Mouse (Mus musculus): ENCODE measurements around the gene Pds5a.
A peak's percentile ranks its signal among the peaks of the same experiment; 100 is the strongest.

DNA sequence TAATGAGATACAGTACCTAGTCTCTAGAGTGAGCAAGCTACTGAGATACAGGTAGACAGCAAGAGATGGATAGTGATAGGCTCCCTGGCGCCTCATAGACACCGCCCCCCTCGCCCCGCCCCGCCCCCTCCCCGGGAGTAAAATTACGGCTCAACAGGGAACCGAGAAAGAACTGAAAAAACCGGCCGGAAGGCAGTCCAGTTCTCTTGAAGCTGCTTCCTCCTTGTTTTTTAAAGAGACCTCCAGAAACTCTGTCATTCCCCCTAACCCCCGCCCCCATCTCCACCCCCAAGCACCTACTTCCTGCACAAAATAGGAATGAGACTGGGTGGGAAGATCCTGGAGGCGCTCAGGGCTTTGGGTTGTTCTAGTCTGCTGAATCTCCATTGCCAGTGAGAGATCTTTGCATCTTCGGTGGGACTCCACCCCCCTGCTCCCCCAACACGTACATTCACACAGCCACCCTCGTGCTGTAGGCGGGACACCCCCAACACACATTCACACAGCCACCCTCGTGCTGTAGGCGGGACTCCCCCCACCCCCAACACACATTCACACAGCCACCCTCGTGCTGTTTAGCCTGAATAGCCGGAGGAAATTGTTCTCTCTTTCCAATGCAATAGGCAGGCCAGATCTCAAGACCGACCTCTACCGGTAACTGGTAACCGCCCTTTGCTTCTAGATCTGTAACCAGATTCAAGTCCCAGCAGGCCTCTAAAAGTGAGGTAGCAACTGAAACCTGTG, 26.4 kb upstream of the Pds5a start:
- peak; percentile 48; the same call in 1 of the 2 replicates for TF ChIP-seq CTCF (IDR thresholded peaks at IDR 0.05; ENCODE audit: borderline replicate concordance, extremely low read depth, insufficient read depth, insufficient read length)
- TF ChIP-seq POLR2A (IDR thresholded peaks at IDR 0.05; ENCODE audit: borderline replicate concordance, extremely low read depth, insufficient read depth, insufficient read length, poor library complexity, severe bottlenecking), result no peak
